Mouse (Mus musculus) bone marrow macrophage, adult 2 months (primary cell): ENCODE results near the gene Sdccag8. TPM values are rescaled to one million over a fixed set of nuclear protein-coding genes. Genes with fewer than 3 reads are reported as not detected.

Source experiments
- H3K27ac ChIP-seq: 2 replicates; pipeline ENCODE4 v1.5.1; 2012; ENCODE audit warnings: low read depth, low read length; ENCODE audit not compliant: insufficient read depth
- H3K4me1 ChIP-seq: 2 replicates; pipeline ENCODE4 v1.6.1; 2012; ENCODE audit warnings: low read length; ENCODE audit not compliant: control insufficient read depth, insufficient read depth
- H3K4me3 ChIP-seq: 2 replicates; pipeline ENCODE4 v1.5.1; 2012; ENCODE audit warnings: mild to moderate bottlenecking, low read length, moderate library complexity; ENCODE audit not compliant: insufficient read depth
- CTCF ChIP-seq: IDR thresholded peaks from 2 replicates; pipeline ENCODE4 v1.5.1; 2012; ENCODE audit warnings: low read depth, mild to moderate bottlenecking, low read length, moderate library complexity
- POLR2A ChIP-seq: IDR thresholded peaks from 2 replicates; pipeline ENCODE4 v1.6.1; 2012; ENCODE audit warnings: mild to moderate bottlenecking, low read depth, low read length, borderline replicate concordance
- polyA plus RNA-seq: library from polyadenylated mRNA; stranded (reverse); fragments of >200 nt; gene quantifications from 2 replicates; pipeline ENCODE4 v1.2.4, GENCODE M21; 2012; ENCODE audit not compliant: missing spikeins, insufficient read depth, insufficient read length

The Sdccag8 gene
- polyA plus RNA-seq, 1 experiment = 26.0 TPM

GRCm38 (mm10) chr1:176915946-176916345 is 101.5 kb downstream of the Sdccag8 start:
- TF ChIP-seq POLR2A (no peak), CTCF (no peak)

DNA sequence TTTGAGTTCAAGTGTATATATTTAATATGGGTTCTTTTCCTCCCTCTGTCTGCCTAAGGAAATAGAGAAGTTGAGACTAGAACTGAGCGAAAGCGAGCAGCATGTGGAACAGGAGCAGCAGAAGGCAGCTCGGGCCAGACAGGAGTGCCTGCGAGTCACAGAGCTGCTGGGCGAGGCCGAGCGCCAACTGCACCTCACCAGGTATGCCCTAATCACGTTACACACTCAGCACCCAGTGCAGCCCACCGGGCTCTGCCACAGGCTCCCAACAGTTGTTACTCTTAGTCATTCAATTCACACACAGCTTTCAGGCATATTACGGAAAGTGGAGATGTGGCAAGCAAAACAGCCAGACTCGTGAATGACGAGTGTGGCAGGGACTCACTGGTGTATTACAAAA is 105.0 kb downstream of the Sdccag8 start:
- Histone ChIP-seq H3K4me3 (no peak overlapping the region), H3K4me1 (no peaks in the 10 kb centered on the region), H3K27ac (no peak overlapping the region)
- TF ChIP-seq POLR2A (no peak), CTCF (no peak)

More at GRCm38 (mm10) chr1:176915946-176916345, 101.5 kb downstream of the Sdccag8 start:
- H3K27ac ChIP-seq = no peak overlapping the region
- no peaks in the 10 kb centered on the region for H3K4me1 ChIP-seq
- no peak overlapping the region for H3K4me3 ChIP-seq

DNA sequence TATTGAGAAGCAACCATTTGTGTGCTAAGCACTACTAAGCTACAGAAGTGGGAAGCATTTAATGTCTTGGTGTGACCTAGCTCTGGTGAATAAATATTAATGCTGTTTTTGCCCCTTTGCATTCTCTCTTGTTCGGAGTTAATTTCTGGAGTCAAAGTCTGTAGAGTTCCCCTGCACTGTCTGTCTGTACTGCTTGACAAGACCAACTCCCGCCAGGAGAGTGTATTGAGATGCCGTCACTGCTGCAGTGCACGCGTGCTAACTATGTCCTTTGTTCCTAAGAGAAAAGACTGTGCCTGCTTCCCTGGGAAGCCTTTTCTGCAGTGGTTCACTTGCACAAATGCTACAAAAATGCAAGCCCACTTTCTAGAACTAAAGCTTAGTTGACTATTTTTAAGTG is 108.4 kb downstream of the Sdccag8 start:
- no peak overlapping the region for H3K4me3 ChIP-seq

DNA sequence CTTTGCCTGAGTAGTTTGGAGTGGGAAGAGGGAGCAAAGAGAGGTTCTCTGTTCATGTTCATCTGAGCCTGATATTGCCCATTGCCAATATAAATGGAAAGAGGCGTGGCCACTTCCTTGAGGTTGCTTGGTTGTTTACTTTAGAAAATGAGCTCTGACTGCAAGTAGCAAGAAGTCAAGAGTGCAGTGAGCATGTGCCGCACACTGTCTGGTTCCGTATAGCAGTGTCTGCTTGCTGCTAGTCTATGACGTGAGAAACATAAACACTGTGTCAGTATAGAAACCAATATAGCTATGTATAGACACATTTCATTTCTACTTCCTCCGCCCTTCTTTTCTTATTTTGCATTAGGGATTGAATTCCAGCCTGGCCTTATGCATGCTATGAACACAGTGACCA is 111.5 kb downstream of the Sdccag8 start:
- TF ChIP-seq POLR2A (no peak), CTCF (no peak)
- Histone ChIP-seq H3K4me3 (no peak overlapping the region), H3K4me1 (no peaks in the 10 kb centered on the region), H3K27ac (no peak overlapping the region)

More for the DNA sequence above, 108.4 kb downstream of the Sdccag8 start:
- TF ChIP-seq POLR2A (no peak), CTCF (no peak)
- no peaks in the 10 kb centered on the region for H3K4me1 ChIP-seq
- H3K27ac ChIP-seq = no peak overlapping the region

DNA sequence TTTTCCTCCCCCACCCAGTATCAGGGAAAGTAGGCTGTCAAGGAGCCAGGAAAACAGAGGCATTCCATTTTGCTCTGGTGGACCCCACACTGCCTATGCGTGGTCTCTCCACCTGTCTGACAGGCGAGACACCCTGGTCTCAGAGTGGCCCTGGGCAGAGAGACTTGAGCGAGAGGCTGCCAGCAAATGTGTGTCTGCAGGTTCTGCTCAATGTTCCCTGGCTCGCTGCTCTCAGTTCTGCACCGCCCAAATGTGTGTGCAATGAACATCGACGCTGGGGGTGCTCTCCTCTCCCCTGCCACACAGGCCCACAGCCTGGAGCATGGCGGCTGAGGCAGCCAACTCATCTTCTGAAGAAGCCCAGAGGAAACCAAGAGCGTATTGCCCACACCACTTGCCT is 112.9 kb downstream of the Sdccag8 start:
- TF ChIP-seq CTCF = no peak
- TF ChIP-seq POLR2A = no peak
- Histone ChIP-seq H3K27ac (no peak overlapping the region), H3K4me3 (no peak overlapping the region), H3K4me1 (no peaks in the 10 kb centered on the region)

DNA sequence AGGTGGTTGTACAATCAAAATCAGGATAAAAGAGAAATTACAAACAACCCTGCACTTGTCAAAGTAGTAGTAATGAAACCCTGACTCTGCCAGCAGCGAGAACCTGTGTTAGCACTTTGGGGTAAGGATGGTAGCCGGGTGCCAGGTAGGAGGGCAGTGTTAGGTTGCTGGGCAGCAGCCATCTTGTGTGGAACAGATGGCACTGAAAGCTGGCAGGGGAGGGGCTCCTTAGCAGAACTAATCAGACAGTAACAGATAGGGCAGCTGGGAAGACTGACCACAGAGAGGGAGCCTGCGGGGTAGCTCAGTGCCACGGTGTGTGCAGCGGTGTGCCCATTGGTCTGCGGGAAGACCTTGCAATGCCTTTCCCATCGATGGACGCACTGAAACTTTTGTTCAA is 115.2 kb downstream of the Sdccag8 start:
- H3K4me3 ChIP-seq = no peak overlapping the region
- no peak overlapping the region for H3K27ac ChIP-seq
- H3K4me1 ChIP-seq = peaks cover 3% of the 10 kb centered on the region
- TF ChIP-seq CTCF = no peak
- TF ChIP-seq POLR2A = no peak

- peaks cover 3% of the 10 kb centered on the region for H3K4me1 ChIP-seq
- H3K4me3 ChIP-seq = no peak overlapping the region
- H3K27ac ChIP-seq = no peak overlapping the region
- TF ChIP-seq CTCF = no peak
- TF ChIP-seq POLR2A = no peak
Observed at GRCm38 (mm10) chr1:176930574-176930973, 116.1 kb downstream of the Sdccag8 start.

DNA sequence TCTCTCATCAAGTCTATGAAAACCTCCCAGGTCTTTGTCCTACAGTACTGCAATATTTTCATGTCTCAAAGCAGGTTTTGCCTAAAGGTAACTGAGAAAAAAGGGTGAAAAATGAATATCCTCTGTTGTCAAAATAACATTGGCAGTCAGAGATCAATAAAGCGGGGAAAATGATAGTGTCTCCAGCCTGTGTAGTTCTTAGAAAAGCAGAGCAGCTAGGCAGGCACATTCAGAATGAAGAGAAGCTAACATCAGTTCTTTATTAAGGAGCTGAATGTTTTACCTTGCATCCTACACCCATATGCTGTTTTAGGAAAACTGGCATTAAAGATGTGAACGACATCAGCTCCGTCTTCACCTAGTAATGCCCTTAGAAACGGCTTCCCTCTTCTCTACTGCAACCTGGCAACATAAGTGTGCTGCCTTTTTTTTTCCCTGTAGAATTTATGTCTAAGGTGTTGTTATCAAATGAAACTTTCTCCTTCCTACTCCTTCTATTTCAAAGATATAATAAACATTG is 116.6 kb downstream of the Sdccag8 start:
- H3K4me3 ChIP-seq = no peak overlapping the region
- H3K4me1 ChIP-seq = peaks cover 3% of the 10 kb centered on the region
- TF ChIP-seq POLR2A (no peak), CTCF (no peak)
- H3K27ac ChIP-seq = no peak overlapping the region

GRCm38 (mm10) chr1:176931511-176931910 is 117.1 kb downstream of the Sdccag8 start:
- Histone ChIP-seq H3K27ac (no peak overlapping the region), H3K4me3 (no peak overlapping the region), H3K4me1 (peaks cover 3% of the 10 kb centered on the region)
- TF ChIP-seq POLR2A (no peak), CTCF (no peak)

DNA sequence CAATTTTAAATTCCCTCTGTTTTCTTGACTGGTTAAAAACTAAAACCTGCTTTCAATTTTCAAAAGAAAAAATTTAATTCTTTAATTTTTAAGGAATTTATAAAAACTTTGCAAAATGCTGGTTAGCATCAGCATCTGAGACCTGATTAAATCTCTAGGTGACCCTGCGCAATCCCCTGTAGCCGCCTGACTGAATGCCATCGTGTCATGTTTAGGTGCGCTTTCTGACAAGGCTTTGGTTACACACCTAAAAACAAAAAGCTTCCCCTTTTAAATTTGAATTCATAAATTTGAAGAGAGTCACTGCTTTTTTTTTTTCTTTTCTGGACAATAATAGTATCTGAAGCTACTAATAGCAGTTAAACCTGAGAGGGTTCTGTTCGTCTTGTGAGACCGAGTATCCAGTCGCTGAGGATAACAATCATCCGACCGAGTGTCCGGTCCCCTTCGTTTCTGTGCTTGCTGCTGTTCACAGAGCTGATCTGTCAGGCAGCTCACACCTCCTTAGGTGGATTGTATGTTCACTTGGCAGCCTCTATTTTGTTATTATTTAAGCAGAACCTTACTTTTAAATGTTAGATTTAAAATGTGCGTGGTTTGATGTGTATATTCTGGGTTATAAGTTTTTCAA is 118.0 kb downstream of the Sdccag8 start:
- no peak overlapping the region for H3K27ac ChIP-seq
- TF ChIP-seq POLR2A (no peak), CTCF (no peak)
- H3K4me3 ChIP-seq = no peak overlapping the region
- peaks cover 3% of the 10 kb centered on the region for H3K4me1 ChIP-seq
